Comparison of ENCODE assay signal across 9 mouse cellular contexts in genomic region chr6:137654776-137655175, GRCm38 (mm10). TPM values are rescaled to one million over a fixed set of nuclear protein-coding genes. Genes with fewer than 3 reads are reported as not detected.
DNase-seq lines count a peak whose midpoint lies in the region; ATAC-seq and TF ChIP-seq lines count a peak whose summit lies in the region.
"Had no signal": no experiment of that assay in that cellular context is flagged by ENCODE, and none has a peak within 500 bp of the region (broad histone marks: within the 10 kb centered on the region; RNA-seq: fewer than 3 reads in every experiment).

Gene Eps8 (minus strand): TSS chr6:137654876.

- H3K4me1 ChIP-seq in kidney, postnatal 0 days (replicated peaks; ENCODE audit: insufficient read depth, low read length), result no peaks in the 10 kb centered on the region
- H3K4me1 ChIP-seq: liver, embryonic 13.5 days had no signal

- 77% methylated on average over 2 of the region's 2 CpGs for WGBS in kidney, postnatal 0 days
- WGBS in macrophage (ENCODE audit: missing documents), result 97% methylated on average over 2 of the region's 2 CpGs

- intact Hi-C loops in heart, postnatal 14 days (cut with DNase I), result no loop called here

- H3K9ac ChIP-seq in kidney, postnatal 0 days (ENCODE audit: low read depth, low read length), result no peak within 1 kb of the TSS
- H3K9ac ChIP-seq: liver, embryonic 13.5 days had no signal

- H3K4me2 ChIP-seq in kidney, postnatal 0 days (ENCODE audit: low read length), result no peak within 1 kb of the TSS
- H3K4me2 ChIP-seq: liver, embryonic 13.5 days had no signal

- no peaks in the 10 kb centered on the region for H3K36me3 ChIP-seq in kidney, postnatal 0 days (ENCODE audit: insufficient read depth, low read length)
- H3K36me3 ChIP-seq in macrophage (ENCODE audit: inconsistent target), result no peaks in the 10 kb centered on the region
- H3K36me3 ChIP-seq: liver, embryonic 13.5 days had no signal

- no peak within 1 kb of the TSS for H3K27ac ChIP-seq in kidney, postnatal 0 days
- H3K27ac ChIP-seq in macrophage, result no peak within 1 kb of the TSS
- H3K27ac ChIP-seq: liver, embryonic 13.5 days had no signal

- no peaks in the 10 kb centered on the region for H3K9me3 ChIP-seq in kidney, postnatal 0 days (replicated peaks; ENCODE audit: low read length)
- H3K9me3 ChIP-seq: liver, embryonic 13.5 days had no signal

- no peaks in the 10 kb centered on the region for H3K27me3 ChIP-seq in kidney, postnatal 0 days (ENCODE audit: insufficient read depth, low read length)

- no peak for TF ChIP-seq CTCF in kidney, postnatal 0 days (IDR thresholded peaks at IDR 0.05; ENCODE audit: low read depth)

- no peaks in the 10 kb centered on the region for H3K79me2 ChIP-seq in macrophage (ENCODE audit: inconsistent target)

- ATAC-seq in kidney, postnatal 0 days (replicated peaks; ENCODE audit: low FRiP score, low read depth), result no peak
- no peak for ATAC-seq in cerebellum, adult (ENCODE audit: insufficient number of reproducible peaks, low FRiP score, low TSS enrichment)

- no peak within 1 kb of the TSS for H3K4me3 ChIP-seq in kidney, postnatal 0 days (replicated peaks; ENCODE audit: low read depth, low read length)
- H3K4me3 ChIP-seq in macrophage (ENCODE audit: inconsistent target), result no peak within 1 kb of the TSS
- H3K4me3 ChIP-seq: liver, embryonic 13.5 days had no signal

- no peak for DNase-seq in kidney, postnatal 0 days (ENCODE audit: low spot score)
- DNase-seq in kidney, adult 8-10 months, result no peak
- no peak for DNase-seq in adrenal gland, postnatal 4 days (ENCODE audit: low spot score in 2 of 2)
- DNase-seq in heart, postnatal 14 days, result no peak
- no peak for DNase-seq in spleen, postnatal 36 days (ENCODE audit: low spot score in 2 of 2)
- DNase-seq in thymus, postnatal 4 days, result no peak
- DNase-seq: liver, embryonic 13.5 days had no signal

RNA-seq across cellular contexts. Expression of gene Eps8, which starts in this region (rescaled TPM):
- 45.1 and 46.1 TPM in 2 replicates for polyA plus RNA-seq in kidney, postnatal 0 days (2015; fragmentation: Nextera tagmentation; extraction: Ambion mirVana)
- 10 to 100 TPM; 32.4 to 44.6 TPM for total RNA-seq in adrenal gland, postnatal 4 days (2021)
- 10 to 100 TPM; 19.7 to 20.6 TPM for total RNA-seq in heart, postnatal 14 days (2021)
- 10 to 100 TPM in 23 of 26 experiments, 1 to 10 TPM in 3; 3.1 to 47.8 (median 26.1) TPM for total RNA-seq in macrophage (2018; cell fraction: chromatin; rRNA removed)
- 10 to 100 TPM in 13 of 26 experiments, 1 to 10 TPM in 13; 4.7 to 20.9 (median 10.1) TPM for total RNA-seq in macrophage (2018; cell fraction: cytosol; rRNA removed)
- 10 to 100 TPM in 17 of 26 experiments, 1 to 10 TPM in 9; 3.8 to 45.8 (median 14.6) TPM for total RNA-seq in macrophage (2018; cell fraction: nucleus; rRNA removed)
- polyA plus RNA-seq in macrophage (2018), result 9.1 to 18.8 TPM (median 10.9 TPM) in 3 replicates
